Mouse (Mus musculus): ENCODE measurements around the gene Wdr45b. TPM values are rescaled to one million over a fixed set of nuclear protein-coding genes. Genes with fewer than 3 reads are reported as not detected.
"Not testable (repeated sequence)": the region's sequence is repeated elsewhere in the genome, so short reads cannot be mapped to it uniquely, and the experiment has no call there.

The Wdr45b gene
- polyA plus RNA-seq, 1 experiment from 2014 or later, result 103 TPM

- Histone ChIP-seq H3K4me3 (no peak overlapping the region), H3K27ac (replicated peaks) (no peak overlapping the region), H3K36me3 (no peaks in the 10 kb centered on the region), H3K27me3 (ENCODE audit: low read depth, poor library complexity, severe bottlenecking) (no peaks in the 10 kb centered on the region), H3K9me3 (replicated peaks) (no peaks in the 10 kb centered on the region), H3K4me1 (no peaks in the 10 kb centered on the region)
- WGBS, result 37% methylated on average over 5 of the region's 5 CpGs
- DNase-seq (ENCODE audit: low spot score), result no peak
These were observed 8.0 kb upstream of the Wdr45b start for GRCm38 (mm10) chr11:121362212-121362611.

- no peak for DNase-seq (ENCODE audit: low spot score)
- Histone ChIP-seq H3K36me3 (peaks cover 23% of the 10 kb centered on the region), H3K4me3 (peak overlapping the region; percentile 99), H3K4me1 (peaks cover 22% of the 10 kb centered on the region), H3K27ac (replicated peaks) (peak overlapping the region; percentile 92), H3K9me3 (replicated peaks) (no peaks in the 10 kb centered on the region), H3K27me3 (ENCODE audit: low read depth, poor library complexity, severe bottlenecking) (no peaks in the 10 kb centered on the region)
- 4% methylated on average over 41 of the region's 41 CpGs for WGBS
These were observed 737 bp downstream of the Wdr45b start for GRCm38 (mm10) chr11:121353326-121354090.

- H3K9me3 ChIP-seq (replicated peaks); DNase-seq (ENCODE audit: low spot score); H3K27me3 ChIP-seq (ENCODE audit: low read depth, poor library complexity, severe bottlenecking); H3K4me3 ChIP-seq; H3K27ac ChIP-seq (replicated peaks): not testable (repeated sequence)
- H3K36me3 ChIP-seq, result peaks cover 62% of the 10 kb centered on the region
- peaks cover 14% of the 10 kb centered on the region for H3K4me1 ChIP-seq
- WGBS, result 82% methylated on average over 3 of the region's 3 CpGs
These were observed 5.5 kb downstream of the Wdr45b start for GRCm38 (mm10) chr11:121348727-121349126.

- H3K9me3 ChIP-seq (replicated peaks), result no peaks in the 10 kb centered on the region
- peaks cover 9% of the 10 kb centered on the region for H3K4me1 ChIP-seq
- H3K27me3 ChIP-seq (ENCODE audit: low read depth, poor library complexity, severe bottlenecking), result no peaks in the 10 kb centered on the region
- H3K27ac ChIP-seq (replicated peaks), result no peak overlapping the region
- WGBS, result 94% methylated on average over 2 of the region's 2 CpGs
- peaks cover 65% of the 10 kb centered on the region for H3K36me3 ChIP-seq
- no peak overlapping the region for H3K4me3 ChIP-seq
- no peak for DNase-seq (ENCODE audit: low spot score)
These were observed 6.1 kb downstream of the Wdr45b start for GRCm38 (mm10) chr11:121348166-121348565.

- 98% methylated on average over 2 of the region's 2 CpGs for WGBS
These were observed 7.2 kb downstream of the Wdr45b start for GRCm38 (mm10) chr11:121347036-121347435.

GRCm38 (mm10) chr11:121342423-121342822 lies 11.8 kb downstream of the Wdr45b start:
- not testable (repeated sequence) for H3K4me3 ChIP-seq; DNase-seq (ENCODE audit: low spot score); H3K9me3 ChIP-seq (replicated peaks); H3K4me1 ChIP-seq; H3K27me3 ChIP-seq (ENCODE audit: low read depth, poor library complexity, severe bottlenecking); H3K27ac ChIP-seq (replicated peaks)
- WGBS, result 29% methylated on average over 1 of the region's 1 CpGs
- H3K36me3 ChIP-seq, result peaks cover 62% of the 10 kb centered on the region

More at GRCm38 (mm10) chr11:121347036-121347435, 7.2 kb downstream of the Wdr45b start:
- Histone ChIP-seq H3K9me3 (replicated peaks) (no peaks in the 10 kb centered on the region), H3K36me3 (peaks cover 68% of the 10 kb centered on the region), H3K27me3 (ENCODE audit: low read depth, poor library complexity, severe bottlenecking) (no peaks in the 10 kb centered on the region), H3K4me3 (no peak overlapping the region), H3K4me1 (no peaks in the 10 kb centered on the region), H3K27ac (replicated peaks) (no peak overlapping the region)
- DNase-seq (ENCODE audit: low spot score), result no peak

GRCm38 (mm10) chr11:121340287-121340686 lies 14.0 kb downstream of the Wdr45b start:
- Histone ChIP-seq H3K4me1 (no peaks in the 10 kb centered on the region), H3K9me3 (replicated peaks) (no peaks in the 10 kb centered on the region), H3K36me3 (peaks cover 62% of the 10 kb centered on the region), H3K27ac (replicated peaks) (no peak overlapping the region), H3K4me3 (no peak overlapping the region), H3K27me3 (ENCODE audit: low read depth, poor library complexity, severe bottlenecking) (no peaks in the 10 kb centered on the region)
- WGBS, result 93% methylated on average over 1 of the region's 1 CpGs
- DNase-seq (ENCODE audit: low spot score), result no peak

GRCm38 (mm10) chr11:121339647-121340046 lies 14.6 kb downstream of the Wdr45b start:
- Histone ChIP-seq H3K4me1 (no peaks in the 10 kb centered on the region), H3K27me3 (ENCODE audit: low read depth, poor library complexity, severe bottlenecking) (no peaks in the 10 kb centered on the region), H3K27ac (replicated peaks) (no peak overlapping the region), H3K36me3 (peaks cover 62% of the 10 kb centered on the region), H3K9me3 (replicated peaks) (no peaks in the 10 kb centered on the region), H3K4me3 (no peak overlapping the region)
- no peak for DNase-seq (ENCODE audit: low spot score)
- 94% methylated on average over 1 of the region's 1 CpGs for WGBS

- no peak for DNase-seq (ENCODE audit: low spot score)
These were observed 22.6 kb downstream of the Wdr45b start for GRCm38 (mm10) chr11:121331641-121332040.

GRCm38 (mm10) chr11:121328619-121329018 lies 25.6 kb downstream of the Wdr45b start:
- H3K27me3 ChIP-seq (ENCODE audit: low read depth, poor library complexity, severe bottlenecking), result no peaks in the 10 kb centered on the region
- peaks cover 80% of the 10 kb centered on the region for H3K36me3 ChIP-seq
- no peaks in the 10 kb centered on the region for H3K4me1 ChIP-seq
- H3K9me3 ChIP-seq (replicated peaks), result no peaks in the 10 kb centered on the region
- no peak for DNase-seq (ENCODE audit: low spot score)
- H3K4me3 ChIP-seq, result no peak overlapping the region
- no peak overlapping the region for H3K27ac ChIP-seq (replicated peaks)

More at GRCm38 (mm10) chr11:121331641-121332040, 22.6 kb downstream of the Wdr45b start:
- Histone ChIP-seq H3K4me1 (no peaks in the 10 kb centered on the region), H3K27ac (replicated peaks) (no peak overlapping the region), H3K27me3 (ENCODE audit: low read depth, poor library complexity, severe bottlenecking) (no peaks in the 10 kb centered on the region), H3K4me3 (no peak overlapping the region), H3K36me3 (peaks cover 95% of the 10 kb centered on the region), H3K9me3 (replicated peaks) (no peaks in the 10 kb centered on the region)
- WGBS, result 93% methylated on average over 3 of the region's 3 CpGs

GRCm38 (mm10) chr11:121328206-121328605 lies 26.0 kb downstream of the Wdr45b start:
- Histone ChIP-seq H3K36me3 (peaks cover 76% of the 10 kb centered on the region), H3K4me3 (no peak overlapping the region), H3K27ac (replicated peaks) (no peak overlapping the region), H3K27me3 (ENCODE audit: low read depth, poor library complexity, severe bottlenecking) (no peaks in the 10 kb centered on the region), H3K4me1 (no peaks in the 10 kb centered on the region), H3K9me3 (replicated peaks) (no peaks in the 10 kb centered on the region)
- WGBS, result 97% methylated on average over 9 of the region's 9 CpGs
- no peak for DNase-seq (ENCODE audit: low spot score)

- peaks cover 63% of the 10 kb centered on the region for H3K36me3 ChIP-seq
- no peak overlapping the region for H3K27ac ChIP-seq (replicated peaks)
- no peaks in the 10 kb centered on the region for H3K27me3 ChIP-seq (ENCODE audit: low read depth, poor library complexity, severe bottlenecking)
- WGBS, result 96% methylated on average over 5 of the region's 5 CpGs
- DNase-seq (ENCODE audit: low spot score), result no peak
- no peaks in the 10 kb centered on the region for H3K4me1 ChIP-seq
- H3K4me3 ChIP-seq, result no peak overlapping the region
- 0 out of 2 replicates have a peak, but pooled peaks cover 2% of the 10 kb centered on the region for H3K9me3 ChIP-seq (replicated peaks)
These were observed 27.6 kb downstream of the Wdr45b start for GRCm38 (mm10) chr11:121326681-121327080.

GRCm38 (mm10) chr11:121326034-121326433 lies 28.2 kb downstream of the Wdr45b start:
- WGBS, result 88% methylated on average over 1 of the region's 1 CpGs

More at GRCm38 (mm10) chr11:121326034-121326433, 28.2 kb downstream of the Wdr45b start:
- Histone ChIP-seq H3K27ac (replicated peaks) (no peak overlapping the region), H3K27me3 (ENCODE audit: low read depth, poor library complexity, severe bottlenecking) (no peaks in the 10 kb centered on the region), H3K9me3 (replicated peaks) (peaks cover 3% of the 10 kb centered on the region; the same call in 1 of the 2 replicates), H3K36me3 (peaks cover 67% of the 10 kb centered on the region), H3K4me1 (no peaks in the 10 kb centered on the region), H3K4me3 (no peak overlapping the region)
- DNase-seq (ENCODE audit: low spot score), result no peak
